Mouse (Mus musculus): Measurements from ENCODE around the gene H2-DMa. TPM values are rescaled to one million over a fixed set of nuclear protein-coding genes. Genes with fewer than 3 reads are reported as not detected.

The H2-DMa gene
- polyA plus RNA-seq, 1 experiment from 2014 or later, result 10.8 TPM

Other genes starting within 250 kb of the H2-DMa start
- gene Gm7029, start 245.7 kb upstream of the H2-DMa start, polyA plus RNA-seq (2015; fragmentation: Nextera tagmentation; extraction: Ambion mirVana), result not detected in 2 replicates
- 7.7 and 7.9 TPM in 2 replicates for gene Kifc1, start 228.9 kb upstream of the H2-DMa start, polyA plus RNA-seq (2015; fragmentation: Nextera tagmentation; extraction: Ambion mirVana)
- gene Platr17, start 214.4 kb upstream of the H2-DMa start, polyA plus RNA-seq (2015; fragmentation: Nextera tagmentation; extraction: Ambion mirVana), result 0.95 and 1.1 TPM in 2 replicates
- 39.1 and 41.5 TPM in 2 replicates for gene Daxx, start 210.1 kb upstream of the H2-DMa start, polyA plus RNA-seq (2015; fragmentation: Nextera tagmentation; extraction: Ambion mirVana)
- gene Tapbp, start 203.6 kb upstream of the H2-DMa start, polyA plus RNA-seq (2015; fragmentation: Nextera tagmentation; extraction: Ambion mirVana), result 47.3 and 50.1 TPM in 2 replicates
- gene Zbtb22, start 203.6 kb upstream of the H2-DMa start, polyA plus RNA-seq (2015; fragmentation: Nextera tagmentation; extraction: Ambion mirVana), result 15.4 and 16.6 TPM in 2 replicates
- gene Rgl2, start 190.0 kb upstream of the H2-DMa start, polyA plus RNA-seq (2015; fragmentation: Nextera tagmentation; extraction: Ambion mirVana), result 38.5 and 43.6 TPM in 2 replicates
- gene Pfdn6, start 179.2 kb upstream of the H2-DMa start, polyA plus RNA-seq (2015; fragmentation: Nextera tagmentation; extraction: Ambion mirVana), result 155 and 159 TPM in 2 replicates
- gene Wdr46, start 178.9 kb upstream of the H2-DMa start, polyA plus RNA-seq (2015; fragmentation: Nextera tagmentation; extraction: Ambion mirVana), result 36.1 and 40.6 TPM in 2 replicates
- gene B3galt4, start 168.1 kb upstream of the H2-DMa start, polyA plus RNA-seq (2015; fragmentation: Nextera tagmentation; extraction: Ambion mirVana), result 7.5 and 8.2 TPM in 2 replicates
- 42.4 and 49.2 TPM in 2 replicates for gene Vps52, start 163.7 kb upstream of the H2-DMa start, polyA plus RNA-seq (2015; fragmentation: Nextera tagmentation; extraction: Ambion mirVana)
- gene Rps18, start 163.5 kb upstream of the H2-DMa start, polyA plus RNA-seq (2015; fragmentation: Nextera tagmentation; extraction: Ambion mirVana), result 1,803 TPM in 2 replicates
- 112 and 124 TPM in 2 replicates for gene H2-K1, start 119.2 kb upstream of the H2-DMa start, polyA plus RNA-seq (2015; fragmentation: Nextera tagmentation; extraction: Ambion mirVana)
- gene Ring1, start 94.9 kb upstream of the H2-DMa start, polyA plus RNA-seq (2015; fragmentation: Nextera tagmentation; extraction: Ambion mirVana), result 19.3 and 21.0 TPM in 2 replicates
- 50.8 and 58.4 TPM in 2 replicates for gene H2-Ke6, start 91.5 kb upstream of the H2-DMa start, polyA plus RNA-seq (2015; fragmentation: Nextera tagmentation; extraction: Ambion mirVana)
- 169 and 199 TPM in 2 replicates for gene Slc39a7, start 87.9 kb upstream of the H2-DMa start, polyA plus RNA-seq (2015; fragmentation: Nextera tagmentation; extraction: Ambion mirVana)
- gene Rxrb, start 87.7 kb upstream of the H2-DMa start, polyA plus RNA-seq (2015; fragmentation: Nextera tagmentation; extraction: Ambion mirVana), result 43.6 and 45.0 TPM in 2 replicates
- 1.3 and 1.5 TPM in 2 replicates for gene Col11a2, start 80.1 kb upstream of the H2-DMa start, polyA plus RNA-seq (2015; fragmentation: Nextera tagmentation; extraction: Ambion mirVana)
- 0.79 and 1.2 TPM in 2 replicates for gene H2-Oa, start 27.2 kb upstream of the H2-DMa start, polyA plus RNA-seq (2015; fragmentation: Nextera tagmentation; extraction: Ambion mirVana)
- gene Brd2, start 3.1 kb downstream of the H2-DMa start, polyA plus RNA-seq (2015; fragmentation: Nextera tagmentation; extraction: Ambion mirVana), result 98.3 and 107 TPM in 2 replicates
- gene H2-DMb2, start 23.8 kb downstream of the H2-DMa start, polyA plus RNA-seq (2015; fragmentation: Nextera tagmentation; extraction: Ambion mirVana), result 0.58 and 0.87 TPM in 2 replicates
- 2.2 and 2.8 TPM in 2 replicates for gene H2-DMb1, start 33.5 kb downstream of the H2-DMa start, polyA plus RNA-seq (2015; fragmentation: Nextera tagmentation; extraction: Ambion mirVana)
- 7.5 and 7.7 TPM in 2 replicates for gene Tap1, start 68.0 kb downstream of the H2-DMa start, polyA plus RNA-seq (2015; fragmentation: Nextera tagmentation; extraction: Ambion mirVana)
- gene Psmb9, start 68.2 kb downstream of the H2-DMa start, polyA plus RNA-seq (2015; fragmentation: Nextera tagmentation; extraction: Ambion mirVana), result 7.9 and 8.1 TPM in 2 replicates
- gene Psmb8, start 78.2 kb downstream of the H2-DMa start, polyA plus RNA-seq (2015; fragmentation: Nextera tagmentation; extraction: Ambion mirVana), result 12.1 and 14.6 TPM in 2 replicates
- 5.5 and 7.0 TPM in 2 replicates for gene Tap2, start 84.0 kb downstream of the H2-DMa start, polyA plus RNA-seq (2015; fragmentation: Nextera tagmentation; extraction: Ambion mirVana)
- 0.17 and 0.18 TPM in 2 replicates for gene H2-Ob, start 119.4 kb downstream of the H2-DMa start, polyA plus RNA-seq (2015; fragmentation: Nextera tagmentation; extraction: Ambion mirVana)
- gene H2-Ab1, start 138.1 kb downstream of the H2-DMa start, polyA plus RNA-seq (2015; fragmentation: Nextera tagmentation; extraction: Ambion mirVana), result 13.3 and 18.1 TPM in 2 replicates
- gene H2-Aa, start 168.3 kb downstream of the H2-DMa start, polyA plus RNA-seq (2015; fragmentation: Nextera tagmentation; extraction: Ambion mirVana), result 4.9 and 5.7 TPM in 2 replicates
- gene H2-Eb1, start 186.3 kb downstream of the H2-DMa start, polyA plus RNA-seq (2015; fragmentation: Nextera tagmentation; extraction: Ambion mirVana), result 4.8 and 5.0 TPM in 2 replicates
- gene H2-Eb2, start 206.1 kb downstream of the H2-DMa start, polyA plus RNA-seq (2015; fragmentation: Nextera tagmentation; extraction: Ambion mirVana), result not detected in 2 replicates
- 0.53 and 0.94 TPM in 2 replicates for gene Btnl2, start 235.3 kb downstream of the H2-DMa start, polyA plus RNA-seq (2015; fragmentation: Nextera tagmentation; extraction: Ambion mirVana)